Mouse (Mus musculus) layer of hippocampus, adult 9-11 months (tissue): ENCODE results near the gene Ppp1r16b.

Experiments
- DNase-seq: peaks from one replicate; pipeline ENCODE4 v3.0.0; 2022

Gene Ppp1r16b

GRCm38 (mm10) chr2:158669199-158670195, 4.3 kb downstream of the Ppp1r16b start:
- DNase-seq: no peak

- no peak for DNase-seq
These were observed 5.4 kb downstream of the Ppp1r16b start for GRCm38 (mm10) chr2:158670571-158670970.

- no peak for DNase-seq
These were observed 7.6 kb downstream of the Ppp1r16b start for GRCm38 (mm10) chr2:158672829-158673228.

GRCm38 (mm10) chr2:158673493-158673892, 8.3 kb downstream of the Ppp1r16b start:
- no peak for DNase-seq

- DNase-seq: no peak
These were observed 8.9 kb downstream of the Ppp1r16b start for GRCm38 (mm10) chr2:158674131-158674530.

GRCm38 (mm10) chr2:158674759-158675158, 9.6 kb downstream of the Ppp1r16b start:
- DNase-seq: no peak

GRCm38 (mm10) chr2:158675161-158675560, 10.0 kb downstream of the Ppp1r16b start:
- DNase-seq: no peak

- no peak for DNase-seq
These were observed 10.8 kb downstream of the Ppp1r16b start for GRCm38 (mm10) chr2:158675907-158676533.

GRCm38 (mm10) chr2:158677946-158678345, 12.7 kb downstream of the Ppp1r16b start:
- no peak for DNase-seq

- no peak for DNase-seq
These were observed 13.9 kb downstream of the Ppp1r16b start for GRCm38 (mm10) chr2:158679091-158679490.

GRCm38 (mm10) chr2:158680357-158680889, 15.2 kb downstream of the Ppp1r16b start:
- DNase-seq: no peak

- no peak for DNase-seq
These were observed 16.5 kb downstream of the Ppp1r16b start for GRCm38 (mm10) chr2:158681714-158682113.

GRCm38 (mm10) chr2:158682344-158683037, 17.3 kb downstream of the Ppp1r16b start:
- DNase-seq: no peak

- no peak for DNase-seq
These were observed 17.8 kb downstream of the Ppp1r16b start for GRCm38 (mm10) chr2:158683038-158683413.

- no peak for DNase-seq
These were observed 19.1 kb downstream of the Ppp1r16b start for GRCm38 (mm10) chr2:158684247-158684843.

- no peak for DNase-seq
These were observed 19.7 kb downstream of the Ppp1r16b start for GRCm38 (mm10) chr2:158684910-158685309.

- no peak for DNase-seq
These were observed 21.2 kb downstream of the Ppp1r16b start for GRCm38 (mm10) chr2:158686394-158686793.

- DNase-seq: peak; percentile 76
These were observed 22.6 kb downstream of the Ppp1r16b start for GRCm38 (mm10) chr2:158687804-158688241.

GRCm38 (mm10) chr2:158689060-158689459, 23.9 kb downstream of the Ppp1r16b start:
- DNase-seq: no peak

GRCm38 (mm10) chr2:158689640-158690039, 24.4 kb downstream of the Ppp1r16b start:
- no peak for DNase-seq

- peak; percentile 64 for DNase-seq
These were observed 24.9 kb downstream of the Ppp1r16b start for GRCm38 (mm10) chr2:158690116-158690515.

GRCm38 (mm10) chr2:158692191-158692590, 27.0 kb downstream of the Ppp1r16b start:
- DNase-seq: no peak

- no peak for DNase-seq
These were observed 30.6 kb downstream of the Ppp1r16b start for GRCm38 (mm10) chr2:158695811-158696210.
